Mouse (Mus musculus): ENCODE data around the gene Kcnip4.

- no peak for TF ChIP-seq CTCF (IDR thresholded peaks at IDR 0.05; ENCODE audit: borderline replicate concordance, control insufficient read depth, extremely low read depth, insufficient read depth, low read length, poor library complexity)
- no peak for TF ChIP-seq POLR2A (IDR thresholded peaks at IDR 0.05; ENCODE audit: control insufficient read depth, extremely low read depth, insufficient read depth, low read length, poor library complexity)
Measured at GRCm38 (mm10) chr5:49271864-49272263, 252.8 kb downstream of the Kcnip4 start.

Measured in thymus, adult 2 months (tissue).